Mouse (Mus musculus) adrenal gland, postnatal 14 days (tissue): ENCODE results near the gene Pla2g2e. TPM values are rescaled to one million over a fixed set of nuclear protein-coding genes. Genes with fewer than 3 reads are reported as not detected.
"Not testable (repeated sequence)": the region's sequence is repeated elsewhere in the genome, so short reads cannot be mapped to it uniquely, and the experiment has no call there.

Experiments
- DNase-seq: peaks from one replicate; pipeline ENCODE4 v3.0.0; 2021; ENCODE audit warnings: mixed read lengths
- long read RNA-seq, 2 experiments: library from polyadenylated mRNA; stranded (forward); transcript quantifications; one replicate each; pipeline ENCODE4 v2.0.0; 2021
- total RNA-seq: library from RNA; stranded (reverse); gene quantifications from 2 replicates; pipeline ENCODE4 v1.2.3, GENCODE M21; 2021

Pla2g2e gene
- 1.2 and 1.4 TPM in 2 replicates for total RNA-seq
- long read RNA-seq, experiment 1: 0 reads
- long read RNA-seq, experiment 2: 0 reads

DNA sequence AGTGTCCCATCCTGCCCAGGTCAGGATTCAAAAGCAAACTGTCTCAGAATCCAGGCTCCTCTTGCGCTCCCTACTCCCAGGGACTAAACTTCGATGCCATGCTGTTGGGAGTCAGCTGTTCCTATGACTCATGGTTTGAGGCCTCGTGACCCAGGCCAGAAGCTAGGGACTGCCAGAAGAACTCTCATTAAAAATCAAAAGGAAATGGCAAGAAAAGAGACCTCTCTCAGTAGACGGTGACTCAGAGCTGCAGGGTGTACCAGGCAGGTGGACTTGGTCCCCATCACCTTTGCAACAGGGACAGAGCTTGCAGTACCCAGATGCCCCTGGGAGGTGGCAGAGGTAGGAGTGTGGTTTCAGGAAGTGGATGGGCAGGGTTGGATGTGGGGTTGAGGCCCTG, at the start of gene Pla2g2e:
Pla2g2e (plus strand) TSS at position 212 of the 400 bp plus-strand sequence.
- peak; percentile 38 for DNase-seq

GRCm38 (mm10) chr4:138839806-138840205, 37.9 kb upstream of the Pla2g2e start:
- no peak for DNase-seq

- DNase-seq: no peak
Observed at GRCm38 (mm10) chr4:138840726-138841125, 37.0 kb upstream of the Pla2g2e start.

DNA sequence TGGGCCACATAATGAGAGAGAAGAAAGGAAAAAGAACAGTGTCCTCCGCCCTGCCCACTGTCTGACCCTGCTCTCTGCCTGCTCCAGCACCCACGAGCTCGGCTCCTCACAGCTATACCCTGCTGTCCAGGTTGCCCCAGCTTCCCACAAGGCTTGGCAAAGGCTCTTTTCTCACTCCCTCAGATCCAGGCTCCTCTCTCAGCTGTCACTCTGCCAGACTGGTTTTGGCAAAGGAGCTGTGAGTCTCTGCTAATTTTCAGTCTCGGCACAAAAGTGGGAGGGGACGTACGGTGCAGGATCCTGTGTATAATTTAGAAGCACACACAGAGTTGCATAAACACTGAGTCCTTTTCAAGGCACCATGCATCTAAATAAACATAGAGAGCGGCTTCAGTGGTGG, 36.4 kb upstream of the Pla2g2e start:
- no peak for DNase-seq

- DNase-seq: peak; percentile 86
Observed at GRCm38 (mm10) chr4:138851463-138851862, 26.3 kb upstream of the Pla2g2e start.

GRCm38 (mm10) chr4:138852961-138853360, 24.8 kb upstream of the Pla2g2e start:
- DNase-seq: no peak

GRCm38 (mm10) chr4:138855092-138855632, 22.6 kb upstream of the Pla2g2e start:
- DNase-seq: no peak

- DNase-seq: peak; percentile 85
Observed at GRCm38 (mm10) chr4:138856491-138856890, 21.3 kb upstream of the Pla2g2e start.

DNA sequence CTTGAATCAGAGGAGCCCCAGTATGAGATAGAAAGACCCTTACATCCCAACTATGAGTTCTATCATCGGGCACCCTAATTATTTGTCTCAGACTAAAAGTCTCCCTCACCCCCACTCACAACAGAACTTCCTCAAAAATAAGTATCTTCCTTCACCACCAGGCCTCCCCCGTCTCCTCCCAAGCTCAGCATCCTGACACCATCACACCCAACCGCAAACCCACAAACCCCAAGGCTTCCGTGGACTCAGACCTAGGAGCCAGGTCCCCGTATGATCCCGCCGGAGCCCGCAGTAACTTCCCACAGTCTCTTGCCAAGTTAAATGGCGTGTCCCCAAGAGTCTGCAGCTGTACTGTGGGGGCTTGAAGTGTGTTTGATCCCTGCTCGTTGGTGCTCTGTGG, 20.2 kb upstream of the Pla2g2e start:
- no peak for DNase-seq

DNA sequence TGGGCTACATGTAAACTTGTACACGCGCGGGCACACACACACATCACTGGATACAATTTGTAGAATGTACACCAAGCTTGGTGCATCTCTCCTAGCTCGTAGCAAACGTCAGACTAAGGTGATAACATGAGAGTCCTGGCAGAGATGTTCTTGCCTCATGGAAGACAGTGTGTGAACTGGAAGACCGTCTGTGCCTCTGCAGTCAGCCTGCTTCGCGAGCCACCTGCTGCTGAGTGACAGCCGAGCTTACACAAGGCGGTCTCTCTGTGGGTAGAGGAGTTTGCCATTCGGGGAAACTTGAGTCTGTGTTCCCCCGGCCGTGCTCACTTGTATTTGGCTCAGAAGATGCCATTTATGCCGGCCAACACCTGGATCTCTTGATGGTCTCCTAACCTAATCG, 19.3 kb upstream of the Pla2g2e start:
- no peak for DNase-seq

DNA sequence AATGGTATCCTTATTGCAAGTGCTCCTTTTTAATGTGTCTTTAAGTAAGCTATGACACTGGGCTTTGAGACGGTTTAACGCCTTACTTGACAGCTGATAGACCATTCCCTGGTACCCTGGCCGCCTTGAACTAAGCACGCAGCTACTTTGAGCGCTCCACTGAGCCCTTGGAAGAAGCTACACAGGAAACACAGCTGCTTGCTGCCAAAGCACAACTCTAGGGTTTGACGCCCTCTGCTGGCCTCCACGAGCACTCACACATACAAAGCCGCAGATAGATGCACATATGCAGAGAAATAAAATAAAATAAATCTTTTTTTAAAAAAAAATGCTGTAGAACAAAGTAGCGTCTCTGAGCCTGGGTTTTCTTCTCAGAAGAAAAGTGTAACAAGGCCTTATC, 18.5 kb upstream of the Pla2g2e start:
- no peak for DNase-seq

DNA sequence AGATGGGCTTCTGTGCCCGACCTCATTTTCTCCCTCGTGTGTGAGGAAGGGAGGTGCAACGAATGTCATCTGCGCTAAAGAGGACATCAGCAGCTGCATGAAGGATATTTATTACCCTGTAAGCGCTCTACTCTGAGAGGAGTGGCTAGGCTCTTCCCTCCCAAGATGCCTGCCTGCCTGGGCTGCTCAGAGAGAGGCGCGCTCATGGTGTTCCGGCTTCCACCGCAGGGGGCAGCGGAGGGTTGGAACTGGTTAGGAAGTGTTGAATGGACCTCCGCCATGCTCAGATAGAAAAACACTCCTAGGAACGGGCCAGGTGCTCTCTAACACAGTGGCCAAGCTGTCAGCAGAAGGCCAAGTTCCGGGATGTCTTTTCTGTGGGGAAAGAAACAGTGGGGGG, 18.0 kb upstream of the Pla2g2e start:
- peak; percentile 87 for DNase-seq

DNA sequence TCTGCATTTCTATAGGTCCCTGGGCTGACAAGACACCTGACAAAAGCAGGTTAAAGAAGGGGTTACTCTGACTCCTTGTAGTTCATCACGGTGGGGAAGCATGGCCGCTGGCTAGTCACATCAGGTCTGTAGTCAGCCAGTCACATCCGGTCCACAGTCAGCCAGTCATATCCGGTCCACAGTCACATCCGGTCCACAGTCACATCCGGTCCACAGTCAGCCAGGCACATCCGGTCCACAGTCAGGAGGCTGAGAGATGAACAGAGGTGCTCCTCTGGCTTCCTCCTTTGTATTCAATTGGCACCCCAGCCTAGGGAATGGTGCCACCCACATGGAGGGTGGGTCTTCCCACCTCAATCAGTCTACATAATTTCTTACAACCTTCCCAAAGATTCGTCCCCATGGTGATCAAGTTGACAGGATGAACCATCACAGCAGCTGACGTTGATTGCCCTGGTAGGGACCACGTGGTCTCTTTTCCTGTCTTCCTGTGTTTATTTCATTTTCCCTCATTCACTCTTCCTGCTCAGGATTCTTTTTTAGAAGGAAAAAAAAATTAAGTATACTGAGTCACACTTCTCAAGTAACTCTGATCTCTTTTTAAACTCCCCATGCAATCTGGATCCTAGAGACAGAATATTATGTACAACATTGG, 14.3 kb upstream of the Pla2g2e start, which contains the start of gene Pla2g5:
Pla2g5 (minus strand) TSS at position 139 of the 655 bp plus-strand sequence.
- no peak for DNase-seq

DNA sequence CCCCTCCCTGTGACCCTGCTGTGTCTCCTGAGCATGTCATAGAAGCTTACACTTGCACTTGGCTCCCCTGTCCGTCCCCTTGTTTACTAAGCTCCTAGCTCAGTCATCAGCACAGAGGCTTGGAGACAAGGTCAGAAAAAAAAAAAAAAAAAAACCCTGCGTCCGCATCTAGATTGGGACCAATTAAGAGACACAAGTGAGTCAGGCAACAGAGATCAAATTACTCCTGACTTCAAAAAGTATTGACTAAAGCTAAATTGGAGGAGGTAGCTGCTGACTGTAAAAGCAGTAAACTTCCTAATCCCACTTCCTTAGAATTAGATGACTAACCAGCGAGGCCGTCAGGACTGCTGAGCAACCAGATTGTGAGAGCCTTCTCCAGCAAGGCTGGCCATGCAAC, 12.7 kb upstream of the Pla2g2e start:
- DNase-seq: no peak

- no peak for DNase-seq
Observed at GRCm38 (mm10) chr4:138865991-138866390, 11.8 kb upstream of the Pla2g2e start.

DNA sequence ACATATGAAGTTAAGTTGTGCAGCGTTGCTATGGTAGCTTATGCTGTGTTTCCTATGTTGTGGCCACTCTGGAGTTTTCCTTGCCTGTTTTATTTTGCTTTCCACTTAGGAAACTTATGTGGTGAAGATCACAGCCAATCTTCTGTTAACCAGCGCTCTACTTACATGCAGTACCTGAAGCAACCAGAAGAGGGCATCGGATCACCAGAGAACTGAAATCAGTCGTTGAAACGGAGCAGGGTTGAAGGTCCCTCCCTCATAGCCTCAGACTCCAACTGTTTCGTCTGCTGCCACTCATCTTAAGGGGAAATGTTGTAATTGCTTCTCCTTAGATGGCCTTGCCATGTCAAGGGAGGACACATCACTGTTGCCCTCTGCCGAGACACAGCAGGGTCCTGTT, 11.3 kb upstream of the Pla2g2e start:
- DNase-seq: peak; percentile 85

DNA sequence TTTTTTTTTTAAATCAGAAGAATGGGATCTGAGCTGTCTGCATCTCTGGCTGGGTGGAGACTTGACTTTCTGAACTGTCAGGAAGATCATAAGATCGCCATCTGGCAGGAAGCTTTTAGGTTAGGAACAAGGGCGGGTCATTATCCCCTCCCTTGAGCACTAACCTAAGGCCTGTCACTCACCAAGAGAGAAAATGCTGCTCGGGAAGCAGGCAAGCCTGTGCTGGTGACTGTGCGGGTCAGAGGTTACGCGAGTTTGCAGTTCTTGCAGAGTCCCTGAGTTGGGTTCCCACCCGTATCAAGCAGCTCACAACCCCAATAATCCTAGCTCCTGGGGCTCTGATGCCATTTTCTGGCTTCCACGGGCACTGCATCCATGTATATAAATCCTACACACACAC, 9.1 kb upstream of the Pla2g2e start:
- DNase-seq: no peak

DNA sequence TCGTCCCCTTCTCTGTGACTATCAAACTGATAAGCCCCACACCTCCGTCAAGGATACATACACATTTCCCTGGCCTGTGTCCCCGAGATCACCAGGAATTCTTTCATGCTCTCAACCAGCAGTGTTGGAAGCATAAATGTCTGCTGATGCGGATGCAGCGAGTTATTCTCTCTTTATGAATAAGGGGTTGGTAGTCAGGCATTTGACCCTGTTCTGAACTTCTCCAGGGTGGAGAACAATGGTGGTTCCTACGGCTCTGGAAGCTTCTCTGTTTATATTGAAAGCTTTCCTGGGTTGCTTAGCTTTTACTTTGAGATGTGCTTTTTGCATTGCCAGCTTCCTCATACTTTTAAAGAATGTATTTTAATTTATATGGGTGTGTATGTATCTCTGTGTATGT, 3.9 kb upstream of the Pla2g2e start, which contains the start of gene Gm13030:
Gm13030 (minus strand) TSS at position 101 of the 400 bp plus-strand sequence.
- no peak for DNase-seq

DNA sequence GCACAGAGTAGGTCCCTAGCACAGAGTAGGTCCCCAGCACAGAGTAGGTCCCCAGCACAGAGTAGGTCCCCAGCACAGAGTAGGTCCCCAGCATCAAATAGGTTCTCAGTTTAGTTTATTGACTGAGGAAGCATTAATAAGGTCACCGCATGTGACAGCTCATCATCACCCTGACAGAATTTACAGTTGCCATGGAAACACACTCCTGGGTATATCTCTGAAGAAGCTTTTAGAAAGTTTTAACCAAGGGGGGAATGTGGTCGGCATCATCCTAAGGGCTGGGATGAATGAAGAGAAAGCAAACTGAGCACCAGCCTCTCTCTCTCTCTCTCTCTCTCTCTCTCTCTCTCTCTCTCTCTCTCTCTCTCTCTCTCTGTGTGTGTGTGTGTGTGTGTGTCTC, 2.5 kb upstream of the Pla2g2e start:
- not testable (repeated sequence) for DNase-seq

- no peak for DNase-seq
Observed at GRCm38 (mm10) chr4:138875986-138876385, 1.8 kb upstream of the Pla2g2e start.

GRCm38 (mm10) chr4:138878783-138879182, 1.0 kb downstream of the Pla2g2e start:
- DNase-seq: no peak

DNA sequence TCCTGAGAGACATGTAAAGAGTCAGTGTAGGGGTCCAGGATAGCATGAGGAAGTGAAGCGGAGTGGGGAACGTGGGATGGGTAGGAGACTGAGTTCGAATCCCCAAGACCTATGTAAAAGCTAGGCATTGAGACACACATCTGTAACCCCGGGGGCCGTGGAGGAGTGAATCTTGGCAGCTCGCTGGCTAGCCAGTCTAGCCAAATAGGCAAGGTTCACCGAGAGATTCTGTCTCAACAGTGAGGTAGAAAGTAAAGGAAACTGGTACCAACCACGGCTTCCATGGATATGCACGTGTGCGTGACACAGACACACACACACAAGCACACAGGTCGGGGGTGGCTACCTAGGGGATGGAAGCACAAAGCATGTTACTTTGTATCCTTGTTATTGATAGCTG, 2.1 kb downstream of the Pla2g2e start:
- DNase-seq: no peak

- no peak for DNase-seq
Observed at GRCm38 (mm10) chr4:138880811-138881584, 3.3 kb downstream of the Pla2g2e start.
